Mouse (Mus musculus) limb, embryonic 11.5 days (tissue): ENCODE results near the gene Dusp9. TPM values are rescaled to one million over a fixed set of nuclear protein-coding genes. Genes with fewer than 3 reads are reported as not detected.

ENCODE experiments used
- ATAC-seq: fragments of 200-750 bp; cut with Nextera tagmentation; 2 replicates; pipeline ENCODE4 v1.8.0; 2017; ENCODE audit warnings: low read depth; ENCODE audit not compliant: insufficient number of reproducible peaks, low FRiP score, low TSS enrichment
- DNase-seq: peaks from one replicate; pipeline ENCODE4 v3.0.0-alpha.2; 2015; ENCODE audit warnings: low spot score
- H3K27ac ChIP-seq: fragments of 300-500 bp; sonication (generic); replicated peaks from 2 replicates; pipeline ENCODE4 v1.5.1; 2014; ENCODE audit warnings: low read depth, mild to moderate bottlenecking, low read length
- H3K27me3 ChIP-seq: fragments of 300-500 bp; sonication (generic); 2 replicates; pipeline ENCODE4 v1.6.1; 2014; ENCODE audit warnings: mild to moderate bottlenecking, low read length, mixed read lengths; ENCODE audit not compliant: control insufficient read depth, insufficient read depth
- H3K36me3 ChIP-seq: fragments of 300-500 bp; sonication (generic); 2 replicates; pipeline ENCODE4 v1.6.1; 2014; ENCODE audit warnings: mild to moderate bottlenecking, low read length, moderate library complexity, mixed read lengths; ENCODE audit not compliant: control insufficient read depth, insufficient read depth
- H3K4me1 ChIP-seq: fragments of 300-500 bp; sonication (generic); 2 replicates; pipeline ENCODE4 v1.6.1; 2014; ENCODE audit warnings: low read length, mixed read lengths; ENCODE audit not compliant: control insufficient read depth, insufficient read depth
- H3K4me2 ChIP-seq: fragments of 300-500 bp; sonication (generic); 2 replicates; pipeline ENCODE4 v1.6.1; 2014; ENCODE audit warnings: low read depth, mild to moderate bottlenecking, moderate library complexity; ENCODE audit not compliant: severe bottlenecking
- H3K4me3 ChIP-seq: fragments of 300-500 bp; sonication (generic); 2 replicates; pipeline ENCODE4 v1.5.1; 2014; ENCODE audit warnings: low read depth, low read length
- H3K9ac ChIP-seq: fragments of 300-500 bp; sonication (generic); 2 replicates; pipeline ENCODE4 v1.6.1; 2014; ENCODE audit warnings: mild to moderate bottlenecking, low read length
- H3K9me3 ChIP-seq: fragments of 300-500 bp; sonication (generic); 2 replicates; pipeline ENCODE4 v1.6.1; 2016; ENCODE audit warnings: low read length; ENCODE audit not compliant: control insufficient read depth
- WGBS: fragments of 180-500 bp; shearing (Covaris S2); extraction: QIAGEN DNeasy Blood & Tissue Kit; methylation state at CpG from one replicate; pipeline ENCODE4 v1.1.7; 2014; 5-methylcytosine and 5-hydroxymethylcytosine counted together
- polyA plus RNA-seq: library from polyadenylated mRNA; unstranded; fragments of >200 nt; fragmentation: Nextera tagmentation; extraction: Ambion mirVana; gene quantifications from 2 replicates; pipeline ENCODE4 v1.2.1, GENCODE M21; 2014

Gene Dusp9
- polyA plus RNA-seq, 1 experiment from 2014 or later = 28.4 TPM

- Histone ChIP-seq H3K9ac (peak overlapping the region; percentile 61), H3K4me2 (peak overlapping the region; percentile 66), H3K4me1 (no peaks in the 10 kb centered on the region), H3K9me3 (no peaks in the 10 kb centered on the region), H3K36me3 (no peaks in the 10 kb centered on the region), H3K27ac (no peak overlapping the region), H3K4me3 (peak overlapping the region; percentile 47), H3K27me3 (0 out of 2 replicates have a peak, but pooled peaks cover 2% of the 10 kb centered on the region)
- DNase-seq (peak; percentile 27), ATAC-seq (no peak)
- 25% methylated on average over 21 of the region's 42 CpGs for WGBS
Measured at GRCm38 (mm10) chrX:73673619-73673967, 34.4 kb downstream of the Dusp9 start.

GRCm38 (mm10) chrX:73673968-73674661 is 34.9 kb downstream of the Dusp9 start:
- peak overlapping the region; percentile 61 for H3K9ac ChIP-seq
- no peaks in the 10 kb centered on the region for H3K4me1 ChIP-seq
- no peaks in the 10 kb centered on the region for H3K9me3 ChIP-seq
- ATAC-seq = 0 out of 2 replicates have a peak, but pooled peaks have one; percentile 46
- peak; percentile 29 for DNase-seq
- no peaks in the 10 kb centered on the region for H3K36me3 ChIP-seq
- peak overlapping the region; percentile 66 for H3K4me2 ChIP-seq
- H3K27ac ChIP-seq = no peak overlapping the region
- WGBS = 25% methylated on average over 20 of the region's 20 CpGs
- peak overlapping the region; percentile 47 for H3K4me3 ChIP-seq
- 0 out of 2 replicates have a peak, but pooled peaks cover 2% of the 10 kb centered on the region for H3K27me3 ChIP-seq

GRCm38 (mm10) chrX:73675231-73675630 is 36.0 kb downstream of the Dusp9 start:
- ATAC-seq (no peak), DNase-seq (no peak)
- H3K36me3 ChIP-seq = no peaks in the 10 kb centered on the region
- H3K27me3 ChIP-seq = 0 out of 2 replicates have a peak, but pooled peaks cover 2% of the 10 kb centered on the region
- H3K4me2 ChIP-seq = peak overlapping the region; percentile 66; the same call in 1 of the 2 replicates
- no peak overlapping the region for H3K27ac ChIP-seq
- H3K9me3 ChIP-seq = no peaks in the 10 kb centered on the region
- no peak overlapping the region for H3K4me3 ChIP-seq
- 67% methylated on average over 2 of the region's 2 CpGs for WGBS
- no peak overlapping the region for H3K9ac ChIP-seq
- H3K4me1 ChIP-seq = no peaks in the 10 kb centered on the region

GRCm38 (mm10) chrX:73676668-73677067 is 37.4 kb downstream of the Dusp9 start:
- H3K36me3 ChIP-seq = no peaks in the 10 kb centered on the region; the same call in 1 of the 2 replicates
- ATAC-seq (no peak), DNase-seq (no peak)
- H3K27me3 ChIP-seq = 0 out of 2 replicates have a peak, but pooled peaks cover 2% of the 10 kb centered on the region
- H3K4me3 ChIP-seq = no peak overlapping the region
- H3K27ac ChIP-seq = no peak overlapping the region
- 94% methylated on average over 4 of the region's 4 CpGs for WGBS
- H3K9ac ChIP-seq = no peak overlapping the region
- H3K9me3 ChIP-seq = no peaks in the 10 kb centered on the region
- no peaks in the 10 kb centered on the region for H3K4me1 ChIP-seq
- no peak overlapping the region for H3K4me2 ChIP-seq

GRCm38 (mm10) chrX:73684156-73684555 is 44.9 kb downstream of the Dusp9 start:
- Histone ChIP-seq H3K4me3 (no peak overlapping the region), H3K9me3 (no peaks in the 10 kb centered on the region), H3K27ac (no peak overlapping the region), H3K9ac (no peak overlapping the region), H3K36me3 (no peaks in the 10 kb centered on the region; the same call in 1 of the 2 replicates), H3K4me2 (no peak overlapping the region), H3K4me1 (no peaks in the 10 kb centered on the region), H3K27me3 (no peaks in the 10 kb centered on the region)
- ATAC-seq (no peak), DNase-seq (no peak)
- 85% methylated on average over 2 of the region's 2 CpGs for WGBS

- ATAC-seq (no peak), DNase-seq (no peak)
- Histone ChIP-seq H3K27ac (no peak overlapping the region), H3K4me2 (no peak overlapping the region), H3K36me3 (no peaks in the 10 kb centered on the region; the same call in 1 of the 2 replicates), H3K4me1 (no peaks in the 10 kb centered on the region), H3K9me3 (no peaks in the 10 kb centered on the region), H3K27me3 (no peaks in the 10 kb centered on the region), H3K4me3 (no peak overlapping the region), H3K9ac (no peak overlapping the region)
Measured at GRCm38 (mm10) chrX:73684978-73685377, 45.8 kb downstream of the Dusp9 start.

- no peaks in the 10 kb centered on the region for H3K27me3 ChIP-seq
- no peak overlapping the region for H3K27ac ChIP-seq
- WGBS = 58% methylated on average over 3 of the region's 3 CpGs
Measured at GRCm38 (mm10) chrX:73685629-73686028, 46.4 kb downstream of the Dusp9 start.

GRCm38 (mm10) chrX:73690917-73691629 is 51.9 kb downstream of the Dusp9 start:
- H3K9ac ChIP-seq = no peak overlapping the region
- H3K27ac ChIP-seq = no peak overlapping the region
- H3K4me1 ChIP-seq = no peaks in the 10 kb centered on the region
- no peak overlapping the region for H3K4me3 ChIP-seq
- H3K27me3 ChIP-seq = no peaks in the 10 kb centered on the region
- H3K4me2 ChIP-seq = no peak overlapping the region
- no peaks in the 10 kb centered on the region; the same call in 1 of the 2 replicates for H3K36me3 ChIP-seq
- H3K9me3 ChIP-seq = no peaks in the 10 kb centered on the region
- DNase-seq (peak; percentile 29), ATAC-seq (no peak)
- WGBS = 76% methylated on average over 5 of the region's 5 CpGs

More at GRCm38 (mm10) chrX:73685629-73686028, 46.4 kb downstream of the Dusp9 start:
- H3K36me3 ChIP-seq = no peaks in the 10 kb centered on the region; the same call in 1 of the 2 replicates
- H3K9me3 ChIP-seq = no peaks in the 10 kb centered on the region
- no peak overlapping the region for H3K9ac ChIP-seq
- H3K4me2 ChIP-seq = no peak overlapping the region
- no peak for ATAC-seq
- H3K4me1 ChIP-seq = no peaks in the 10 kb centered on the region
- H3K4me3 ChIP-seq = no peak overlapping the region
- no peak for DNase-seq
